Mouse (Mus musculus) forebrain, embryonic 10.5 days (tissue): Measurements from ENCODE around the gene Gm29427. TPM values are rescaled to one million over a fixed set of nuclear protein-coding genes. Genes with fewer than 3 reads are reported as not detected.

ENCODE experiments used
- polyA plus RNA-seq: library from polyadenylated mRNA; unstranded; fragments of >200 nt; fragmentation: Nextera tagmentation; extraction: Ambion mirVana; gene quantifications from 2 replicates; pipeline ENCODE4 v1.2.1, GENCODE M21; 2016

Gene Gm29427
- polyA plus RNA-seq, 1 experiment from 2014 or later = not detected

Other genes starting within 250 kb of the Gm29427 start
- not detected in 2 replicates for gene Zp3r, start 86.2 kb downstream of the Gm29427 start, polyA plus RNA-seq
- not detected in 2 replicates for gene C4bp, start 54.2 kb downstream of the Gm29427 start, polyA plus RNA-seq
- 10.6 and 11.5 TPM in 2 replicates for gene Yod1, start 1.5 kb upstream of the Gm29427 start, polyA plus RNA-seq
- gene Pfkfb2, start 13.5 kb upstream of the Gm29427 start, polyA plus RNA-seq = 4.5 and 5.7 TPM in 2 replicates
- gene AA986860, start 16.2 kb upstream of the Gm29427 start, polyA plus RNA-seq = 0.42 and 0.64 TPM in 2 replicates
- not detected in 2 replicates for gene Fcamr, start 85.1 kb upstream of the Gm29427 start, polyA plus RNA-seq
- not detected in 2 replicates for gene Pigr, start 110.9 kb upstream of the Gm29427 start, polyA plus RNA-seq
- gene Fcmr, start 149.9 kb upstream of the Gm29427 start, polyA plus RNA-seq = not detected in 2 replicates
- not detected in 2 replicates for gene Il24, start 171.7 kb upstream of the Gm29427 start, polyA plus RNA-seq
- not detected in 2 replicates for gene Il20, start 195.7 kb upstream of the Gm29427 start, polyA plus RNA-seq
- not detected in 2 replicates for gene Il19, start 224.3 kb upstream of the Gm29427 start, polyA plus RNA-seq